Mouse (Mus musculus) heart, postnatal 4 days (tissue): ENCODE data around the gene Nkx2-2. TPM values are rescaled to one million over a fixed set of nuclear protein-coding genes. Genes with fewer than 3 reads are reported as not detected.

Source experiments
- DNase-seq: peaks from one replicate; pipeline ENCODE4 v3.0.0; 2021
- total RNA-seq, 2 experiments: library from RNA; stranded (reverse); gene quantifications; 2 replicates each; pipeline ENCODE4 v1.2.3; 2021

Nkx2-2 gene
- not detected for total RNA-seq

DNA sequence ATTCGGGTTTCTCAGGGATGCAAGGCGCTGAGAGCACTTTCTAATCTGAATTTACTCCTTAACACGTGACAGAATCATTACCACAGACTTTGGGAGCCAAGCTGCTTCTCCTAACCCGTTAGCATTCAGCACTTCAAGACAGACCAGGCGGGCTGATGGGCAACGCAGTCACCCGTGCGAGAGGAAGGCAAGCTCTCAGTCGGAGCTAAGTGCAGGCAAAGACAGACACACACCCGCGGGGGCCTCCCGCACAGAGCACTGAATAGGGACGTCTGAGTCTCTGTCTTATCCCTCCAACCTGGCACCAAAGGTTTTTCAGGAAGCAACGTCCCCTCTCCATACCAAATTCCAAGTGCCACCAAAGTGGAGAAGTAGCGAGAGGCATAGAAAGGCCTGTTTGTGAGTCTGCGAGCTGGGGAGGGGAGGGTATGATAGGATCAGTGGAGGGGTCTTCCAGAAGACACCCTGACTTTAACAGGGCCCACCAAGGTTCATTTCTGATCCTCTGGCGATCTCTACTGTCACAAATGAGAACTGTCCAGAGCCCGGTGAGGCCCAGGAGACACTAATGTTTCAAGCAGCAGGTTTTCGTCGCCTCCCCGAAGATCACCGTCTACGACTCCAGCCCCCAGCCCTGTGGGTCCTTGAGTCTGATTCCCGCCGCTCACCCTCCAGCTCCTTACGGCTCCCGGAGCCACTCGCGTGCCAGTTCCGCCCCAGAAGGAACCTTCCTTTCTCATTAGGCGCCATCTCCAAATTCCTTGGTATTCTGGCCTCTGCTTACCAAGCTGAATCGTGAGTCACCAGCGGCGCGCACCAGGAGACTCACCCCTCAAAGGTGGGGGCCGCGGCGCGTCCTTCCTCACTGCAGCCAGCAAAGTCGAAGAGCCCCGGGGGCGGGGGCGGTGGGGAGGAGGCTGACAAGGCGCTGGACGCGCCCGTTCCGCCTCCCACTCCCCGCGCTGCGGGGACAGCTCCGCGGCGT is at the start of gene Nkx2-2:
TSS of gene Nkx2-2 (minus strand) at position 973 of the 985 bp plus-strand sequence.
- DNase-seq: no peak

GRCm38 (mm10) chr2:147235707-147236290 is 41.8 kb upstream of the Nkx2-2 start:
- DNase-seq: no peak

DNA sequence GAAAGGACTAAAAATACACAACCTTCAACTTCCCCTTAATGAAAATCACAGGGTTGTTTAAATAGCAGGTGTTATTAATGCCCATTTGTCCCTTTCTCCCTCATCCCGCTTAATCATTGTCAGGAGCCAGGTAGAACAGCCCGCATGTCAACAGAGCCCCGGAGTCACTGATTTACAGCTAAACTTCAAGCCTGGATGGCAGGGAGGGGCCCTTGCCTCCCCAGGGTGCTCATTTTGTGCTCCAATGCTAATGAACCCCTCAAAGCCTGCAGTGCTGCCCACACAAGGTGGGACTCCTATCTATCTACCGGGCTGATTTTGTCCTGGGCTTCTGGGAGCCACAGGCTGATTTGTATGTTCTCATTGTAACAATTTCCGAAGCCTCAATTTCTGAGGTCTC is 37.1 kb upstream of the Nkx2-2 start:
- no peak for DNase-seq

GRCm38 (mm10) chr2:147205076-147205615 is 11.1 kb upstream of the Nkx2-2 start:
- DNase-seq: no peak

DNA sequence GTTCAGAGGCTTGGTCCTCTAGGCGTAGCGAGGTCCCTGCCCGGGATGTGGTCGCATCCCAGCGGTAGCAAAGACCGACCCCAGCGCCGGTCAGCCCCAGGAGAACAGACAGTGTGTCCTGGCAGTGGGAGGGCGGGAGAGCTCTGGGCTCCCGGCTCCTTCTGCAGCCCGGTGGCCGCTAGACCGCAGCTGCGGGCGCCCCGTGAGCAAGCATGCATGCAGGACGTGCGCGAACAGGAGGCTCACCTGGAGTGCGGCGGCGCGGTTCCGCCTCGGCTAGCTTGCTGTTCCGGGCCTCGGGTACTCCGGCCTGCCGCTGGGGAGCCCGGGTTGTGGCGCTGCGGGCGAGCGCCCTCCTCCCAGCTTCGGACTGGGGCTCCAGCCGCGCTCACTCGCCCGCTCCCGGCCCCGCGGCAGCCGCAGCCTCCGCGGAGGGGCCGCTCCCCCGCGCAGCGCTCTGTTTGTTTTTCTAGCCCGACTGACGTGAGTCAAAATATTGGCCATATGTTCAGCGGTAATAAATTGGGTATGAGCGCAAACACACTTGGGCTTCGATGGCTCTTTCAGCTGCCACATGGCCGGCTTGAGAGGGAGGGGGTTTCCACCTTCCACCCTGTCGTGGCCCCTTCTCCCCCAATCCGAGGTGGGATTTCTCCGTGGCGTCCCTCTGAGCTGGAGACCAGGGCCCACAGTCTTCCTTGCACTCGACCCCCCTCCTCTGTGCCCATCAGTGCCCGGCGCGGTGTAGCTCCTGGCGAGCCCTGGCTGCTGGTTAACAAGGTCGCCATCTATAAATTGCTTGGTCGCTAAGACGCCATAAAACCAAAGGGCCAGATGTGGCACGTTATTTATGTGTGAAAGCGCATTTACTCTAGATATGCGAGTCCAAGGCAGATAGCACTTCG is 920 bp upstream of the Nkx2-2 start:
- DNase-seq: no peak

DNA sequence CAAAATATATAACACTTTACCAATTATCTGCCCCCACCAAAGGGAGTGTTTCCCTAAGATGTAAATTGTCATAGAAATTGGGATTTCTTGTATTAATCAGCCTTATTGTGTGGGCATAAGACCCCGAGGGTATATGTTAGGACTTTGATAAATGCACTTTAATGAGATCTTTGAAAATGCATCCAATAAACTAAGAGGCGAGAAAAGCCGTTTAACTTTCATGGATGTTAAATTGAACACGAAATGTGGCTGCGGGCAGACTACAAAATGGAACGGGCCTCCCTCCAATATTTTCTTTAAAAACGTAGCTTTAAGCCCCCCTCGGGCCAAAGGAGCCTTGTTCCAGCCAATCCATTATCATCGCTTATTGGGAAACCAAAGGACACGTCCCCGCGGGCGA is 1.3 kb downstream of the Nkx2-2 start:
- DNase-seq: no peak

- no peak for DNase-seq
Measured at GRCm38 (mm10) chr2:147190316-147191021, 3.6 kb downstream of the Nkx2-2 start.

DNA sequence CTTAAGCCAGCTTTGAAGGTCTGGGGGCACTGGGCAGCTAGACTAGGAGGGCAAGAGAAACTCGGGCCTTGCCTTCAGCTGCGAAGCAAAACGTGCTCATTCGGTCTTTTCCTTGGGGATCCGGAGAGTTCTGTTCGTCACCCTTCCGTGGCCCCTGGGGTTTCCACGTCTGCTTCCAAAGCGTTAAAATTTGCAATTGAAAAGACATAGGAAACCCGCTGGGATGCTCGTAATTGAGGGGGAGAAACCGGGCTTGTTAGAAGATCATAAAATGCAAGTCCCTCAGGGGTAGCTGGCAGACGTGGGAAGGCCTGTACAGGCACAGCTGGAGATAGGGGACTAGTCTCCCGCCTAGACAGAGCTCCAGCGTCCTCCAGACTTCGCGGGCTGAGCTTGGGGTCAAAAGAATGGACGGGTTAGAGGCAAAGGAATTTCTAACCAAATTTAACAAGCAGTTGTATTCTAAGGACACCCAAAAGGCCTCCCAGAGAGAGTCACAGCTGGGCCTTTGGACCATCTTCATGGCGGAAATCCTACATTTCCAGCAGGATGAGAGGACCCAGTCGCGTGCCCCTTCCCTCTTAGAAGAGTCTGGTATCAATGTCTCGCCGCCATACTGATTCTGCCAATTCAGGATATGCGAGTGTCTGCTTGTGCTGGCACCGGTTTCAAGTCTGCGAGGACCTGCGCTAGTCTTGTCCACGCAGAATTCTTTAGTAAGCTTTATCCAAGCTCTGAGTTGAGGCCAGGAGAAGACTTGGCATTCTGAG is 4.3 kb downstream of the Nkx2-2 start:
- DNase-seq: no peak

DNA sequence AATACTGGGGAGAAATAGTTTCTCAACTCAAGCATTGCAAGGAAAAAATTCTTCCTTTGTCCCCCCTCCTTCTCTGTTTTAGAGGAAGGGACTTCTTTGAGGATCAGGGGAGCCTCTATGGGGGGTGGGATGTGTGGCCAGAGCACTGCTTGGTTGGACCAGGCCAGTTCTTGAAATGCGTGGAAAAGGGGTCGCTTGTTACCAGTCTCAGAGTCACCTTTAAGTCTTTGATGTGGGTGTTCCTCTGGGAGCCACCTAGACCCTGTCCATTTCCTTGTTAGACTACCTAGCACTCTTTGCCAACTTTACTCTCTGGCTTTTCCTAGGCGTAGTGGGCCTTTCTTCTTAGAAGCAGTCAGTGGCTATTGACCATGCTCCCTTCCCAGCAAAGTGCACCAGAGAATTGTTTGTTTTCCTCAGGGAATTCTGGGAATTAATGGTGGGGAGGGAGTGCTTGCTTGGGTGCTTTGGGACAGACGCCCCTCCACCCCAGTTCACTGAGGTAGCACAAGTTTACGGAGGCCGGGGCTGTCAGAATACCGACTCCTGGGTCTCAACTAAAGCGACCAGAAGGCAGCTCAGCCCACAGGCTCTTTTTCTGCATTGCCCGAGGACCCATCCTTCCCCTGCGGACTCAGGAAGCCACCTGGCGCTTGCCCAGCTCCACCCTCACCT is 5.0 kb downstream of the Nkx2-2 start:
- DNase-seq: no peak

DNA sequence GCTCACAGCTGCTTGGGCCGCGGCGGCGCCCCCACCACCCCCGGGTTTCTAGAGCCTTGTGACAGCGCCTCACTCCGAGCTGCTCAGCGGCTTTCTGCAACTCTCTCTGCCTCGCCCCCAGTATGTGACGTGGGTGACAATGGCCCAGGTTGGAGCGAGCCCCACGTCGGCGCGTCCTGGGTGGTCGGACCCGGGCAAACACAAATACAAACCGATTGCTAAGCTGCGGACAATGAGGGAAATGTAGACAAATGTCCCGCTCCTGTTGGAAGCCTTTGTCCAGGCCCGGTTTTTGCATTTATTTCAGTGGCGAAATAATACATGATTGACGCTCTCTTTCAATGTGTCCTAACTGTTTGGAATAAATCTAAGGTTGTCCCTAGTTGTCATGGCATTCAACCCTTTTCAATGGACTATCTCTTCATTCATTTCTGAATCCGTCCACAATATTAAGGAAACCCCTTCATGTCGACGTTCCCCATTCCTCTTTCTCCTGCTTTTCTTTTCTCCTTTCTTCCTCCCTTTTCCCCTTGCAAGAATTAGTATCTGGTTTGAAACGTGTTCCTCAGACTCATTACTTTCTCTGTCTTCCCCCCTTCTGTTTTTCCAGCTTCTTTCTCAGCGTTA is 5.9 kb downstream of the Nkx2-2 start:
- DNase-seq: no peak

DNA sequence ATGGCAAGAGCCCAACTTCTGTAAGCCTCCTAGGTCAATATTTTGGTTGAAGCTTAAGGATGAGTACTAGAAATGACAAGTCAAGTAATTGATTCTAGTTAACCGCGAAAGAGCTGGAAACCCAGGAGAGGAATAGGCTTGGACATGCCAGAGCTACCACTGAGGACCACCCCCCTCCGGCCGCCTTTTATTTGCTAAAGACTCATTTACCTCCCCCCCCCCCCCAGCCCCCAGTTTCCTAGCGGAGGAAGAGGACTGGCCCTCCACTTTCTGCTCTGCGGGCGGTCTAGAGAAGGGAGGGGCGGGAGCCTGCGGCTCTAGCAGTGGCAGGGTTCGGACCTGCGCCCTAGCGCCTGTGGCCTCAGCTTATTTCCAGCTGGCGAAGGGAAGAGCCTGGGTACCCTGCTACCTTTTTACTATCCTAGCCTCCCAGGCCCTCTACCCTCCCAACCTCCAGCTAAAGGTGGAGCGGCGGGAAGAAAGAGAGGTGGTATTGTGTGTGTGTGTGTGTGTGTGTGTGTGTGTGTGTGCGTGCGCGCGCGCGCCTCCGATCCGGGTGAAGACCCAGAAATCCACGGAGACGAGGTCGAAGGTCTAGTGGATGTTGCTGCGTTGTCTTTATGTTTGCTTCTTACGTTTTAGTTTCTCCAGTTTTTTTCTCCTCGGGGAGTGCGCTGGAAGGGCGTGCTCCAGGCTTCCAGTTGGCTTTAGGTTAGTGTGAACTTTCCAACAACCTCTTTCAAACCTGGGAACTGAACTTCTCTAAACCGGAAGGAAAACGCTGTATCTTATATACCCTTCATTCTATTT is 6.8 kb downstream of the Nkx2-2 start:
- no peak for DNase-seq

- no peak for DNase-seq
Measured at GRCm38 (mm10) chr2:147186261-147186681, 7.8 kb downstream of the Nkx2-2 start.

DNA sequence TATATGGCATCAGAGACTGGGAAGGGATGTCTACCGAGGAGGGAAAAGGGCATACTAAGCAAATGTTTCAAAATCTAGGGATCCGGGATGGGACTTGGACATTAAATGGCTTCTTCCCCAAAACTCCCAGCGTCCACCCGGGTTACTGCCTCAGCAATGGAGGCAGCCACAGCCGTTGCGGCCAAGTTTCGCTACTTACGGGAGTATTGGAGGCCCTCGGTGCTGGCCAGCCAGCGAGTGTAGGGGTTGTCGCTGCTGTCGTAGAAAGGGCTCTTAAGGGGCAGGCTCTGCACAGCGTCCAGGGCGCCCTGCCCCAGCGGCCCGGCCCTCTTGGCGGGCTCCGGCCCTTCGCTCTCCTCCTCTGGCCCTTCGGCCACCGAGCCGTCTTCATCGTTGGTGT is 8.5 kb downstream of the Nkx2-2 start:
- no peak for DNase-seq

DNA sequence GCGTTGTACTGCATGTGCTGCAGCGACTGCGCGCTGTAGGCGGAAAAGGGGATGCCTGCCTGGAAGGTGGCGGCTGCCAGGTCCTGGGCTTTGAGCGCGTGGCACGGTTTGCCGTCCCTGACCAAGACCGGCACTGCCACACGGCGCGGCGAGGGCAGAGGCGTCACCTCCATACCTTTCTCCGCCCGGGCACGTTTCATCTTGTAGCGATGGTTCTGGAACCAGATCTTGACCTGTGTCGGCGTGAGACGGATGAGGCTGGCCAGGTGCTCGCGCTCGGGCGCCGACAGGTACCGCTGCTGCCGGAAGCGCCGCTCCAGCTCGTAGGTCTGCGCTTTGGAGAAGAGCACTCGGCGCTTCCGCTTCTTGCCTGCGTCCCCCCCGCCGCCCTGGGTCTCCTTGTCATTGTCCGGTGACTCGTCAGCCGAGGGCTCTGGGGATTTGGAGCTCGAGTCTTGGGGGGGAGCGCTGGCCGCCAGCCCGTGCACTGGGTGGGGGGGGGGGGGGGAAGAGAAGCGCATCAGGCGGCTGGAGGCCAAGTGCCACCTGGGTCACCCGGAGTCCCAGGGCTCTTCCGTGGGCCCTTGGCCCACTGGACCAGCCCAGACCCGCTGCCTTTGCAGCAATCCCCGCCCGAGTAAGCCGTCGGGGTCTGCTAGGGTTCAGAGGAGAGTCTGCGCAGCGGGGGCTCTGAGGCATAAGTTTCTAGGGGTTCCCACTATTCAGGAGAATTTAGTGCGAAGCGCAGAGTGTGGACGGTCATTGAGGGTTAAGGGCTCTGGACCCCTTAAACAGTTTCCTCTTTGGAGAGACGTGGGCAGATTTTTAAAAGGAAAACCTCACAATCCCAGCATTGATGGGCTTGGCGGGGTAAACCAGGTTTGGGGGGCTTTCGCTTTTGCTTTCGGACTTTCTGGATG is 9.7 kb downstream of the Nkx2-2 start:
- DNase-seq: no peak

- DNase-seq: no peak
Measured at GRCm38 (mm10) chr2:147183521-147183920, 10.5 kb downstream of the Nkx2-2 start.

DNA sequence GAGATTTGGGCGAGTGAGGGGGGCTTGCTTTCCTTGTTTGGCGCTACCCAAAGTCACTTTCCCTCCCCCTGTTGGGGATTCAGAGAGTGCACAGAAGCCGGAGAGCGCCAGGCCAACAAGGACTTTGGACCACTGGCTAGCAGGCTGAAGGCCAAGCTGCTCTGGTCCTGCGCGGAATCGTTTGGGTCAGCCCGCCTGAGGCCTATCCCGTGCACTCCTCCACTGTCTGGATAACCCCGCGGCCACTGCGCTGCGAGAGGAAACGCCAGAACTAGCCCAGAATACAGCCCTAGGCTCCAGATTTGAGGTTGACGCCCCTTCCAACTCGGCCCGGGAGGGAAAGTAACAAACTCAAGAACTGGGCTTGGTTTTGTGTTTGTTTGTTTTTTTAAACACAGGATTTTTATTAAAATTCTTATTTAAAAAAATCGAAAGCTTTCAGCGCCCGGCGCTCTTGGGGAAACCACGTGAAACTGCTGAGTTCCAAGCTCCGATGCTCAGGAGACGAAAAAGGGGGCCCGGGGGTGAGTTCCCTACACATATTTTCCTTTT is 11.3 kb downstream of the Nkx2-2 start:
- no peak for DNase-seq

- DNase-seq: no peak
Measured at GRCm38 (mm10) chr2:147181926-147182708, 11.9 kb downstream of the Nkx2-2 start.
